Mouse (Mus musculus): ENCODE measurements around the gene Ubxn6. TPM values are rescaled to one million over a fixed set of nuclear protein-coding genes. Genes with fewer than 3 reads are reported as not detected.
"Not testable (repeated sequence)": the region's sequence is repeated elsewhere in the genome, so short reads cannot be mapped to it uniquely, and the experiment has no call there.

The Ubxn6 gene
- total RNA-seq, 2 experiments from 2014 or later: 82.9 to 89.3 TPM

DNA sequence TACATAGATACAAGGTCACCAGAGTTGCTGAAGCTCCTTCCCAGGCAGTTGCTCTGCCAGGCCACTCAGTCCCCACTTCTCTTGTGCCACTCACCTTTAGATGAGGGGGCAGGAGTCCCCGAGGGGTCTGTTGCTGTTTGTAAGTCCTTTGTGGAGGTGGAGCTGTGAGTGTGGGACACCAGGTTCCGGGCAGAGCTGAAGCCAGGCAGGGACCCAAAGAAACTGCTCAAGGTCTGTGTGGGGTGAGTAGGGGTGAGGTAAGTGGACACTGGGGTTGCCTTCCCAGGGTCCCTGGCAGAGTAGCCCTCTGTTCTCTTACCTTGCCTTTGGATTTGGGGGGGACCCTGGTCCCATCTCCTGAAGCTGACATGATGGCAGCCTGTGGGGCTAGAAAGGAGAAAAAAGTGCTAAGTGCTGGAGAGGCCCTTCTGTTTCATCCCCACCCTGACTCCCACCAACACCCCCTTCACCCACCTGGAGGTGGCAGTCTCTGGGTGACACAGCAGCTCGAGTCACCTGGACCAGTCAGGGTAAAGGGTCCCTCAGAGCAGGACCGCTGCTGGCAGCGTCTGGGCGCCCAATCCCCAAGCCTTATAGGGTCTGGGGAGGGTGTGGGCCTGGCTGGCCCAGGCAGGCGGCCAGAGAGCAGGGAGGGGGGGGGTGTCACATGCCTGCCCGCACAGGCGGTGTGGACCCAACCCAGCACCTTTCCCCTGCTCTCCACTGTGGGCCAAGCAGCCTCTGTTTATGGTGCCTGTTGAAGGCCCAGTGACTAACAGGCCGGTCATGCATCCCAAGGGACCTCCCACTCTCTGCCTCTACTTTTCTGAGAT lies 34.6 kb upstream of the Ubxn6 start, which contains the start of gene Plin4:
Gene Plin4 (minus strand): TSS at position 585 of the 833 bp plus-strand sequence.
- DNase-seq (ENCODE audit: low spot score in 2 of 2): no peak
- peak within 1 kb of the TSS; percentile 90 for H3K27ac ChIP-seq
- TF ChIP-seq CTCF (conservative IDR thresholded peaks at IDR 0.05): no peak
- H3K4me3 ChIP-seq: peak within 1 kb of the TSS; percentile 20; the same call in 1 of the 2 replicates

DNA sequence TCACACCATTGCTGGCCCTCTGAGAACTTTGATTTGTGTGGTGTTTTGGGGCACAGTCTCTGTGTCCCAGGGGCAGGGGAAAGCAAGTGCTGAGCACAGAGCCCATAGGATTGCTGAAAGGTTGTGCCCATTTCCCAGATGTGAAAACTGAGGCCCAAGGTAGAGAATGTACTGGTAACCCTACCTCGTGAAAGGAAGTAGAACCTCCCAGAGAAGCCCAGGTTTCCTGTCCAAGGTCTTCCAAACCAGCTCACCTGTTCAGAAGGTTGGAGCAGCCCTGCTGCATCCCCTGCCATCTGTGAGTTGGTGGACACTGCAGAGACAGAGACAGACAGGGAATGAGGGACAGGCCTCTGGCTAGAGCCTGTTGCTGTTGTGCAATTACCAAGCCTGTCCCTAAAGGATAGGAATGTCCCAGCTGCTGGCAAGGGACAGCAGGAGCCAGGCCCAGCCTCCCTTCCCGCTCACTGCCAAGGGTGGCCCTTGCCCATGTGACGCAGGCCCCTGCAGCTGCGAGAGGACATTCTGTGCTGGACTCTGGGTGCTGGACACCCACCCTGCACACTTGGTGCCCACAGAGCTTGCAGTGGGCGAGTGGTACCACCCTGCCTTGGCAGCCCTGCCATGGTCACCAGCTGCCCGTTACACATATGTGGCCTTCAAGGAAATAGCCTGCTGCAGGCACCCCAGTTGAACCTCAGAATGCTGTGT lies 33.7 kb upstream of the Ubxn6 start:
- Histone ChIP-seq H3K27ac (peak overlapping the region; percentile 90), H3K4me3 (no peak overlapping the region; the same call in 1 of the 2 replicates)
- peak; percentile 52 to 56 for DNase-seq (ENCODE audit: low spot score in 2 of 2)
- no peak for TF ChIP-seq CTCF (conservative IDR thresholded peaks at IDR 0.05)

DNA sequence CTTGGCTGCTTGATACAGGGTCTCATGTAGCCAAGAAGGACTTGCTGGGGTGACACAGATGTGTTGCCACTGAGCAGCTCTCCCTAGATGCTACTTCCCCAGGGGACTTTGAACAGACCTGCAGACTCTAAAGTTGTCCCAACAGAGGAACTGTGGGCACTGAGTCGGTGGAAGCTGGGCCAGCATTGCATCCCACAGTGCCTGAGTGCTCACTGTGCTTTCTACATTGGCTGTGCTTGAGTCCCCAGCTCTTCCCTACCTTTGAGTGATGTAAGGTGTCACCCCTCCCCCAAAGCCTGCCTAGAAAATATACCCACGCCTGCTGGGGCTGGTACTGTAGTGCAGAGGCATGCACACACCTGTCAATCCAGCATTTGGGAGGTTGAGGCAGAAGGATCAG lies 32.9 kb upstream of the Ubxn6 start:
- Histone ChIP-seq H3K27ac (peak overlapping the region; percentile 90), H3K4me3 (no peak overlapping the region; the same call in 1 of the 2 replicates)
- DNase-seq (ENCODE audit: low spot score in 2 of 2): no peak
- no peak for TF ChIP-seq CTCF (conservative IDR thresholded peaks at IDR 0.05)

DNA sequence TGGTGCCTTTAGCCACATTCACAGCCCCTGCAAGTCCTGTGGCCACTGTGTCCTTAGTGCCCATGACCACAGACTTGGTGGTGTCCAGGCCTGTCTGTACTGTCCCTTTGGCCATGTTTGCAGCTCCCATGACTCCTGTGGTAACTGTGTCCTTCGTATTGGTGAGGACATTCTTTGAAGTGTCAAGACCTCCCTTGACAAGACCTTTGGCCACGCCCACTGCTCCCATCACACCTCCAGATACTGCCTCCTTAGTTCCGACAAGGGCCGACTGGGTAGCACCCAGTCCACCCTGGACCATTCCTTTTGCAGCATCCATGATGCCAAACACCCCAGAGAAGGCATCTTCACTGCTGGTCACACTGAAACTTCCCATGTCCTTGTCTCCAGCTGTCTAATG lies 32.2 kb upstream of the Ubxn6 start:
- Histone ChIP-seq H3K4me3 (no peak overlapping the region), H3K27ac (peak overlapping the region; percentile 90; the same call in 1 of the 2 replicates)
- no peak for TF ChIP-seq CTCF (conservative IDR thresholded peaks at IDR 0.05)
- no peak for DNase-seq (ENCODE audit: low spot score in 2 of 2)

DNA sequence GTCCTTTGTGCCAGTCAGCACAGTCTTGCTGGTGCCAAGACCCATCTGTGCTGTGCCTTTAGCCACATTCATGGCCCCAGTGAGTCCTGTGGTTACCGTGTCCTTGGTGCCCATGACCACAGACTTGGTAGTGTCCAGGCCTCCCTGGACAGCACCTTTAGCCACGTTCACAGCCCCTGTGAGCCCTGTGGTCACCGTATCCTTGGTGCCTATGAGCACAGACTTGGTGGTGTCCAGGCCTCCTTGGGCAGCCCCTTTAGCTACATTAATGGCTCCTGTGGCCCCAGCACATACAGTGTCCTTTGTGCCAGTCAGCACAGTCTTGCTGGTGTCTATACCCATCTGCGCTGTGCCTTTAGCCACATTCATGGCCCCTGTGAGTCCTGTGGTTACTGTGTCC lies 31.6 kb upstream of the Ubxn6 start:
- DNase-seq (ENCODE audit: low spot score in 2 of 2); H3K27ac ChIP-seq; H3K4me3 ChIP-seq: not testable (repeated sequence)

DNA sequence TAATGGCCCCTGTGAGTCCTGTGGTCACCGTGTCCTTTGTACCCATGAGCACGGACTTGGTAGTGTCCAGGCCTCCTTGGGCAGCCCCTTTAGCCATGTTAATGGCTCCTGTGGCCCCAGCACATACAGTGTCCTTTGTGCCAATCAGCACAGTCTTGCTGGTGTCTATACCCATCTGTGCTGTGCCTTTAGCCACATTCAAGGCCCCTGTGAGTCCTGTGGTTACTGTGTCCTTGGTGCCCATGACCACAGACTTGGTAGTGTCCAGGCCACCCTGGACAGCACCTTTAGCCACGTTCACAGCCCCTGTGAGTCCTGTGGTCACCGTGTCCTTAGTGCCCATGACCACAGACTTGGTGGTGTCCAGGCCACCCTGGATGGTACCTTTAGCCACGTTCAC lies 30.0 kb upstream of the Ubxn6 start:
- DNase-seq (ENCODE audit: low spot score in 2 of 2); H3K27ac ChIP-seq; H3K4me3 ChIP-seq: not testable (repeated sequence)

DNA sequence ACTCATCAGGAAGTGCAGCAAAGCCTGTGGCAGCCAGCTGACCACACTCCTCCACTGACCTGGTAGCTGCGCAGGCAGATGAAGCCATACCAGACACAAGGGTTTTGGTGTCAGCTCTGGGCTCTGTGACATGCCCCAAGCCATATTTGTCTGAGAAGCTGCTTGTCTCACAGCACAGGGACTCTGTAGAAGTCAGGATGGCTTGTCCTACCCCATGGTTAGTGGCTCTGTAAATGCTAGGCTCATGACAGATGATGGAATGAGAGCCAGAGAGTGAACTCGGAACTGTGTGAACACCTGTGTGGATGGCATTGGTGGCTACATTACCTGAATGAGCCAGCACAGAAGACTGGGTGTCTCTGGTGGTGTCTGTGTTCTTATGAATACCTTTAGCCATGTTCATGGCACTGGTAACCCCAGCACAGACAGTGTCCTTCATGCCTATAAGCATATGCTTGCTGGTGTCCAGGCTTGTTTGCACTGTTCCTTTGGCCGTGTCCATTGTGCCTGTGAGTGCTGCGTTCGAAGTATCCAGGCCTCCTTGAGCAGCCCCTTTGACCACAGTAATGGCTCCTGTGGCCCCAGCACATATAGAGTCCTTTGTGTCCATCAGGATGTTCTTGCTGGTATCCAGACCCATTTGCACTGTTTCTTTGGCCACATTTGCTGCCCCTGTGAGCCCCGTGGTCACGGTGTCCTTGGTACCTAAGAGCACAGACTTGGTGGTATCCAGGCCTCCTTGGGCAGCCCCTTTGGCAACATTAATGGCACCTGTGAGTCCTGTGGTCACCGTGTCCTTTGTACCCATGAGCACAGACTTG lies 28.8 kb upstream of the Ubxn6 start:
- Histone ChIP-seq H3K27ac (no peak overlapping the region), H3K4me3 (no peak overlapping the region)
- no peak for TF ChIP-seq CTCF (conservative IDR thresholded peaks at IDR 0.05)
- no peak for DNase-seq (ENCODE audit: low spot score in 2 of 2)

DNA sequence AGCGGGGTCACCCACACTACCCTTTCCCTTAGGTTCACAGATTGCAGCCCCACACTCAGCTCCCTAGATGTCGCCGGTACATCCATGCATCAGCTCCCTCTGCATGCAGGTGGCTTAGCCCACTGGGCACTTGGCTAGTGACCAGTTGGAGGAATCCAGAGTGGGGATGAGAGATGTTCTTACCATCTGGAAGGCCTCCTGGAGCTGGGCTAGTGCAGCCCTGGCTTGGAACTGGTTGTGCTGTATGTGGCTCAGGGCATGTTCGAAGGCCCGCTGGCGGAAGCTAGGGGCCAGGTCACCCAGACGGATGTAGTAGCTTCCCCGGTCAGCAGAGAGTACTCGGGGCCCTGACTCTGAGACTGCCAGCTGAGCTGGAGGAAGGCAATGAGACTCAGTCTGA lies 28.1 kb upstream of the Ubxn6 start:
- DNase-seq (ENCODE audit: low spot score in 2 of 2): no peak
- TF ChIP-seq CTCF (conservative IDR thresholded peaks at IDR 0.05): no peak
- Histone ChIP-seq H3K27ac (no peak overlapping the region), H3K4me3 (no peak overlapping the region)

DNA sequence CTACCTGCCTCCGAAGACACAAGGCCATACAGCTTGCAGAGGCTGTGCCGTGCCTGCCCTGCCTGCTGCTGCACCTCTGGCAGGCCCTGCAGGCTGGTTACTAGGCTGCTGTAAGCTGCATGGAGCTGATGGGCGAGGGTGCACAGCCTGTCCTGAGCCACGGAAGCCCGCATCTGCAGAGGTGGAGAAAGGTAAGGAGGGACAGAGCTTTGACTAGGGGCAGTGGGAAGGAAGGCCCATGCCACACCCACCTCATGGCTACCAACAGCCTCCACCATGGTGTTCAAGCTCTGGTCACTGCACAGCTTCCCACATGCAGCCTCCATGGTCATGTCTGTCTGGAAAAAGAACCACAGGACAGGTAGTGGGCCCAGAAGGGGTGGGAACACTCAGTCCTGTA lies 27.3 kb upstream of the Ubxn6 start:
- no peak overlapping the region for H3K27ac ChIP-seq
- TF ChIP-seq CTCF (conservative IDR thresholded peaks at IDR 0.05): no peak
- H3K4me3 ChIP-seq: no peak overlapping the region
- DNase-seq (ENCODE audit: low spot score in 2 of 2): no peak

DNA sequence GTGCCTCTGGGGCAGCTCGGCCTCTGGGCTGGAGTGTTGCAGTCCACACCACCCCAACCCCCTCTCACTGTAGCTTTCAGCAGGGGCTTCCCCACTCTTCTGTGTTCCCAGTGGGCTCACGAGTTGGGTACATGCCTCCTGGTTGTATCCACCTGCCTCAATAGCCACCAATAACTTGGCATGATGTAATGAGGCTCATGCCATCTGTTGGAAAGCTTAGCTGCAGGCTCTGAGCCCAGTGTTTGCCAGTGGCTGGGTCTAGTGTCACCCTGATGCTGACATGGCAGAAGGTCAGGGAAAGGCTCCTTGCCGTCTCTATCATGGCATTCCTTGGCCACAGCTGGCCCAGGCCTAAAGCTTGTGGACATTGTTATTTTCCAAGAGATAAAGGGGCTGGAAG lies 26.0 kb upstream of the Ubxn6 start:
- Histone ChIP-seq H3K27ac (no peak overlapping the region), H3K4me3 (no peak overlapping the region)
- no peak for TF ChIP-seq CTCF (conservative IDR thresholded peaks at IDR 0.05)
- DNase-seq (ENCODE audit: low spot score in 2 of 2): no peak

DNA sequence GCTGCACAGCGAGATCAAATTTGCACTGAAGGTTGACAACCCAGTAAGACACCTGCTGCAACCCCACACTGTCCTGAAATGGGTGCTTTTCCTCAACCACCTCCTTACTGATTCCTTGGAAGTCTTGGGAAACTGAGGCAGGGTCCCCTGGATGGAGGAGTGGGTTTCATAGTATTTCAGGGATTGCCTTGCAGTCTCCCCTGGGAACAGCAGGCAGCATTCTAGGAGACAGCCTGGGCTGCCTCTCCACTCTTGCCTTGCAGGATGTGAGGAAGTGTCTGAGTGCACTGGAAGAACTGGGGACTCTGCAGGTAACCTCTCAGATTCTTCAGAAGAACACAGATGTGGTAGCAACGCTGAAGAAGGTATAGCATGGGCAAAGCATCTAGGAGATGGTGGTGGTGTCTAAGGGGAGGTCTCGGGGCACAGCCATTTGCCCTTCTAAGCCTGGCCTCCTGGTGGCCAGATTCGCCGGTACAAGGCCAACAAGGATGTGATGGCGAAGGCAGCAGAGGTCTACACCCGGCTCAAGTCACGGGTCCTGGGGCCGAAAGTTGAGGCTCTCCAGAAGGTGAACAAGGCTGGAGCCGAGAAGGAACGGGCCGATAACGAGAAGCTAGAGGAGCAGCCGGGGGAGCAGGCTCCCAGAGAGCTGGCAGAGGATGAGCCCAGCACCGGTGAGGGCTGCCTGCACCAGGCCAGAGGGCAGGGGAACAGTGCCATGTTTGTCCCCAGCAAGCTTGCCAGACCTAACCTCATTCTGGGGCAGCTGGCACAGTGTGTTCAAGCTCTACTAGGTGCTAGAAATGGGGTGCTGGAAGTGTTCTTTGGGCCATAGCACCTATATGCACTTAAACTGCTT lies 24.1 kb upstream of the Ubxn6 start:
- H3K27ac ChIP-seq: no peak overlapping the region
- no peak; the same call in 1 of the 2 replicates for TF ChIP-seq CTCF (conservative IDR thresholded peaks at IDR 0.05)
- no peak for DNase-seq (ENCODE audit: low spot score in 2 of 2)
- H3K4me3 ChIP-seq: no peak overlapping the region

DNA sequence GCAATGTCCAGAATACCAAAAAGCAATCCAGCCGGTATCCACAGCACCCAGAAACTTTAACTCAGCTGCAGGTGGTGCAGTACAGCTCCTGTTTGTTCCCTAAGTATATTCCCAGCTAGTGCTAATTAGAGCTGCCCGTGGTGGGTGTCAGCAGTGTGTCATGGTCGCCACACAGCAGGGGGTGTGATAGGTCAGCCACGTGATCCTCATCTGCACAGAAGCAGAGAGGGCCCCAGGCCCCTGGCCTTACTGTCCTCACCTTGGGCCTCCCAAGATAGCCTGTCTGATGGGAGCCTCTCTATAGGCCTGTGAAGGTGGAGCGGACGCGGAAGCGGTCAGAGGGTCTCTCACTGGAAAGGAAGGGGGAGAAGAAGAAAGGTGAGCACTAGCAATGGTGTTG lies 23.4 kb upstream of the Ubxn6 start:
- Histone ChIP-seq H3K27ac (no peak overlapping the region), H3K4me3 (no peak overlapping the region)
- no peak for DNase-seq (ENCODE audit: low spot score in 2 of 2)
- TF ChIP-seq CTCF (conservative IDR thresholded peaks at IDR 0.05): no peak
